Mouse (Mus musculus) urinary bladder, postnatal 4 days (tissue): ENCODE measurements around the gene Tlr4.

Experiments
- DNase-seq, 2 experiments: peaks; one replicate each; pipeline ENCODE4 v3.0.0; 2021 to 2022; ENCODE audit warnings: low spot score in 2 of 2

Gene Tlr4

GRCm38 (mm10) chr4:66900126-66900525 lies 72.7 kb downstream of the Tlr4 start:
- no peak for DNase-seq

GRCm38 (mm10) chr4:66901498-66901897 lies 74.1 kb downstream of the Tlr4 start:
- DNase-seq, result no peak

- no peak for DNase-seq
These were observed 81.0 kb downstream of the Tlr4 start for GRCm38 (mm10) chr4:66908376-66908775.

GRCm38 (mm10) chr4:66919630-66920372 lies 92.4 kb downstream of the Tlr4 start:
- DNase-seq, result no peak

GRCm38 (mm10) chr4:66923616-66924276 lies 96.4 kb downstream of the Tlr4 start:
- no peak for DNase-seq

GRCm38 (mm10) chr4:66926066-66926465 lies 98.7 kb downstream of the Tlr4 start:
- DNase-seq, result no peak

- DNase-seq, result no peak
These were observed 100.2 kb downstream of the Tlr4 start for GRCm38 (mm10) chr4:66927537-66928088.

- DNase-seq, result no peak
These were observed 111.2 kb downstream of the Tlr4 start for GRCm38 (mm10) chr4:66938489-66939061.

- DNase-seq, result no peak
These were observed 114.5 kb downstream of the Tlr4 start for GRCm38 (mm10) chr4:66941894-66942293.

- DNase-seq, result no peak
These were observed 116.3 kb downstream of the Tlr4 start for GRCm38 (mm10) chr4:66943699-66944098.

GRCm38 (mm10) chr4:66947657-66948056 lies 120.3 kb downstream of the Tlr4 start:
- no peak for DNase-seq

GRCm38 (mm10) chr4:66974918-66975317 lies 147.5 kb downstream of the Tlr4 start:
- no peak for DNase-seq
